Mouse (Mus musculus) liver, postnatal 0 days (tissue): ENCODE data around the gene Plk2. TPM values are rescaled to one million over a fixed set of nuclear protein-coding genes. Genes with fewer than 3 reads are reported as not detected.
A peak's percentile ranks its signal among the peaks of the same experiment; 100 is the strongest.

Experiments
- ATAC-seq: fragments of 200-750 bp; cut with Nextera tagmentation; 2 replicates; pipeline ENCODE4 v1.8.0; 2017; ENCODE audit warnings: mild to moderate bottlenecking, moderate library complexity
- DNase-seq: peaks from one replicate; pipeline ENCODE4 v3.0.0-alpha.2; 2016
- H3K27ac ChIP-seq: fragments of 300-500 bp; sonication (generic); 2 replicates; pipeline ENCODE4 v1.5.1; 2014; ENCODE audit warnings: antibody characterized with exemption, moderate library complexity, mild to moderate bottlenecking, low read depth
- H3K27me3 ChIP-seq: fragments of 300-500 bp; sonication (generic); 2 replicates; pipeline ENCODE4 v1.6.1; 2014; ENCODE audit warnings: low read length, control low read depth, mixed read lengths; ENCODE audit not compliant: insufficient read depth
- H3K36me3 ChIP-seq: fragments of 300-500 bp; sonication (generic); replicated peaks from 2 replicates; pipeline ENCODE4 v1.6.1; 2014; ENCODE audit warnings: mild to moderate bottlenecking, control low read depth, low read length, moderate library complexity, mixed read lengths; ENCODE audit not compliant: insufficient read depth
- H3K4me1 ChIP-seq: fragments of 300-500 bp; sonication (generic); 2 replicates; pipeline ENCODE4 v1.6.1; 2014; ENCODE audit warnings: antibody characterized with exemption, mild to moderate bottlenecking, control low read depth; ENCODE audit not compliant: insufficient read depth
- H3K4me2 ChIP-seq: fragments of 300-500 bp; sonication (generic); 2 replicates; pipeline ENCODE4 v1.6.1; 2014; ENCODE audit warnings: low read depth, mild to moderate bottlenecking, low read length, moderate library complexity, mixed read lengths
- H3K4me3 ChIP-seq: fragments of 300-500 bp; sonication (generic); 2 replicates; pipeline ENCODE4 v1.5.1; 2014; ENCODE audit warnings: low read depth, low read length
- H3K9ac ChIP-seq: fragments of 300-500 bp; sonication (generic); replicated peaks from 2 replicates; pipeline ENCODE4 v1.6.1; 2014; ENCODE audit warnings: mild to moderate bottlenecking, moderate library complexity
- H3K9me3 ChIP-seq: fragments of 300-500 bp; sonication (generic); 2 replicates; pipeline ENCODE4 v1.6.1; 2016; ENCODE audit warnings: mild to moderate bottlenecking, control low read depth, low read length, mixed read lengths
- CTCF ChIP-seq: sonication (generic); IDR thresholded peaks from 2 replicates; pipeline ENCODE4 v1.5.1; 2016; ENCODE audit warnings: antibody characterized with exemption, low read depth
- EP300 ChIP-seq: IDR thresholded peaks from 2 replicates; pipeline ENCODE4 v1.6.1; 2016; ENCODE audit warnings: antibody characterized with exemption, low read depth, mild to moderate bottlenecking
- WGBS: fragments of 180-500 bp; shearing (Covaris S2); extraction: QIAGEN DNeasy Blood & Tissue Kit; methylation state at CpG from one replicate; pipeline ENCODE4 v1.1.7; 2014; ENCODE audit not compliant: insufficient replicate concordance; 5-methylcytosine and 5-hydroxymethylcytosine counted together
- polyA plus RNA-seq: library from polyadenylated mRNA; unstranded; fragments of >200 nt; fragmentation: Nextera tagmentation; extraction: Ambion mirVana; gene quantifications from 2 replicates; pipeline ENCODE4 v1.2.1, GENCODE M21; 2015

The Plk2 gene
- 8.4 and 9.6 TPM in 2 replicates for polyA plus RNA-seq

DNA sequence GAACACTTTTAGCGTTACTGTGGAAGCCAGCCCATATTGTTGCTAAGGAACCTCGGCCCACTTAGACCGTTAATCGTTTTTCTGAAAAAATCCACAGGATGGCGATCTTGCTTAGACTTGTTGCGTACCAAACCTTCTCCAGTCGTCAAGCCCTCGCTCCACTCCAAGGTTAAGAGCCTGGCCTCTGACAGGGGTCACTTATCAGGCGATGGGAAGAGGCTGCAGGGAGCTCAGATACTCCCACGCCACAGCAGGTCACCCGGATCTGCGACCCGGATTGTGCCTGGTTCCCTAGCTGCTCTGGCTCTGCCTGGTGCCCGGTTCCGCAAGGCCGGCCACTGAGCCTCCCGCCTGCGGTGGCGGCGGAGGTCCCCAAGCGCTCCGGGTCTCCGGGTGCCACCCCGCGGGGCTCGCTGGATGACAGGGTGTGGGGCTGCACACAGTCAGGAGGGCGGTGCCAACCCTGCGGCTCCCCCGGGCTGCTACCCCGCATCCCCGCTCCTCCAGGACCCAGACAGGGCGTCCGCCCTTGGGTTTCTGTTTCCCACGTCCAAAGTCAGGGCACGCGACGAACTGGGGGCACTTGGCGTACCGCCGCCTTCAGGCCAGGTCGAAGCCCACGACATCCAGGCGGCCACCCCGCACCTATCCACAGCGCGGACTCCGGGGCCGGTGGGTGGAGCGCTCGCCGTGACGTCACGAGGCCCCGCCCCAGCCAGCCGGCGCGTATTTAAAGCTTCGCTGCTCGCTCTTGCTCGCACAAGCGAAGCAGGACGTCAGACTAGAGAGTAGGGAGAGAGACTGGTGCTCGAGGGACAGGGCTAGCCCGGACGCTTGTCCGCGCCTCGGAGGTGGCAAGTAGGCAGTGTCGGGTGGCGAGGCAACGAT, at the start of gene Plk2:
Plk2 (plus strand) TSS at position 756 of the 888 bp plus-strand sequence.
- H3K27me3 ChIP-seq = peaks cover 8% of the 10 kb centered on the region; the same call in 1 of the 2 replicates

DNA sequence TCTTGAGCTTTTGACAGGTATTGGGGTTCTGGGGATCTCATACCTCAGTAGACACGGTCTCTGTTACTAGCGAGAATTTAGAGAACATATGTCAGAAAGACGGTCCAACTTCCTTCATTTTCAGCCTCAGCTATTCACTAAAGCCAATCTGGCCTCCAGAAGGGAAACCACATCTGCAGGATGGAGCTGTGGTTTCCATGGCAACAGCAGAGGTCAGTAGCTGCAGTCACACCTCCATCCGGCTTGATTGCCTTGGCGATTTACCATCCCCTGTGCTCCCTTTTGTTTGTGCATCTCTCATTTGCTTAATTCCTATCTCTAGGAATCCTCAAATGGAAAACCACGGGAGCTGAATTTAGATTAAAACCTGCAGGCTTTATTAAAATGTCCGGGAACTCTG, 48.1 kb upstream of the Plk2 start:
- no peak overlapping the region for H3K9ac ChIP-seq
- ATAC-seq = no peak
- no peak overlapping the region for H3K4me3 ChIP-seq
- H3K36me3 ChIP-seq = no peaks in the 10 kb centered on the region
- DNase-seq = no peak
- no peaks in the 10 kb centered on the region for H3K4me1 ChIP-seq
- no peaks in the 10 kb centered on the region for H3K9me3 ChIP-seq
- H3K27me3 ChIP-seq = no peaks in the 10 kb centered on the region
- WGBS = 29% methylated on average over 7 of the region's 7 CpGs
- no peak overlapping the region for H3K27ac ChIP-seq
- TF ChIP-seq CTCF (no peak), EP300 (no peak)
- no peak overlapping the region for H3K4me2 ChIP-seq

More for the DNA sequence above, at the start of gene Plk2:
- Histone ChIP-seq H3K9me3 (no peaks in the 10 kb centered on the region), H3K36me3 (peaks cover 18% of the 10 kb centered on the region), H3K4me2 (peak within 1 kb of the TSS; percentile 95), H3K9ac (peak within 1 kb of the TSS; percentile 80), H3K27ac (peak within 1 kb of the TSS; percentile 90), H3K4me3 (peak within 1 kb of the TSS; percentile 78), H3K4me1 (no peaks in the 10 kb centered on the region)
- ATAC-seq (peak; percentile 91), DNase-seq (peak; percentile 93)
- under 1% methylated on average over 67 of the region's 71 CpGs for WGBS
- TF ChIP-seq EP300 (no peak), CTCF (peak; percentile 74)

DNA sequence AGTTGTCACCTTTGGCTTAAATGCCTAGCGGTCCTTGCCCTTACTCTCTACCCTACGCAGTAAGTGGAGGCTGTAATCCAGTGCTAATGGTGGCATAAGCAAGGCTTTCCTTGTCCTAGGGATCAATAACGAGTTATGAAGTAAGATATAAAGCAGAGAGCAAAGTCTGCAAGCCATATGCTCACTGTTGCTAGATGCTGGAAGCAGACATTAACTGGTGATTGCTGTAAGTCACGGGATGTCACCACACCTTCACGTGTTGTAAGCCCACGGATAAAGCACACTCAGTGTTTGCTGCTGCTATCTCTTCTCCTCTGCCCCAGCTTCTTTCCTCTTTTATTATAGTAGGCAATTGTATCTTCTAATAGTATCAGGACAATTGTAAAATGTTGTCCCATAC, 43.8 kb upstream of the Plk2 start:
- no peaks in the 10 kb centered on the region for H3K27me3 ChIP-seq
- ATAC-seq = no peak
- WGBS = 64% methylated on average over 6 of the region's 6 CpGs
- H3K9me3 ChIP-seq = no peaks in the 10 kb centered on the region
- no peaks in the 10 kb centered on the region for H3K36me3 ChIP-seq
- H3K4me2 ChIP-seq = no peak overlapping the region
- H3K4me3 ChIP-seq = no peak overlapping the region
- no peak overlapping the region for H3K9ac ChIP-seq
- no peaks in the 10 kb centered on the region for H3K4me1 ChIP-seq
- H3K27ac ChIP-seq = no peak overlapping the region
- TF ChIP-seq EP300 = no peak
- DNase-seq = no peak

DNA sequence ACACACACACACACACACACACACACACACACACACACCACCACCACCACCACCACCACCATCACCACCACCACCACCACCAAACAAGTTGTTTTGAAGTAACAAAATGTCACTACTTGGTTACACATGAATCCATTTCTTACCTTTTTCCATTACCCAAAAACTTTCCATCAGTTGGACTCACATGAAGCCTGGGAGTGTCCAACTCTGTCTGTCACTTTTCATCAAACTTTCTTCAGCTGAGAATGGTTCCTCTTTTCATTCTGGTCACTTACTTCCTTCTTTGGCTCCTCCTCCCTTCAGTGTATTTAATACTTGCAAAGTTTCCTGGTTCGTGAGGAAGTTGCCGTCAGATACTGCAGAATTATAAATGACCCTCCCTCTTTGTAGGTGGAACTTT, 37.9 kb upstream of the Plk2 start, which contains the start of gene Gapt:
Gapt (minus strand) TSS at position 259 of the 400 bp plus-strand sequence.
- H3K27ac ChIP-seq = no peak within 1 kb of the TSS
- no peak within 1 kb of the TSS; the same call in 1 of the 2 replicates for H3K9ac ChIP-seq
- WGBS = 31% methylated on average over 2 of the region's 2 CpGs
- H3K4me1 ChIP-seq = no peaks in the 10 kb centered on the region
- peak within 1 kb of the TSS; percentile 1; the same call in 1 of the 2 replicates for H3K4me3 ChIP-seq
- H3K36me3 ChIP-seq = no peaks in the 10 kb centered on the region
- no peaks in the 10 kb centered on the region for H3K9me3 ChIP-seq
- H3K4me2 ChIP-seq = peak within 1 kb of the TSS; percentile 14
- H3K27me3 ChIP-seq = no peaks in the 10 kb centered on the region
- DNase-seq (no peak), ATAC-seq (no peak)
- no peak for TF ChIP-seq CTCF
- no peak for TF ChIP-seq EP300

DNA sequence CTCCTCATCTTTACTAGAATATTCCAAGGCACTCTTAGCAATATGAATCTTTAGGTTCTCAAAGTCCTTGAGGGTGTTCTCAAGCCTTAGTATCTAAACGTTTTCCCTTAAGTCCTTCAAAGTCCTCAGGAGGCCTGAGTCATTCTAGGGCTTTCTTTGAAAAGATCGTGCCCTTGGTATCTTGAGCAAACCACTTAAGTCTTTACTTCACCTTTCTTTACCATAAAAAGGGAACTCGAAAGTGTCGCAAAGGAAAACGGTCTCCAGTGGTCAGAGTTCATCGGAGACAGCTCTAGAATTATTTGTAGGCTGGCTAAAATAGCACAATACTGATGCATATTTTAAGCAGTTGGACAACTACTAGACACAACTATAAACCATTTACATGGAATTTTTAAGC, 31.1 kb upstream of the Plk2 start:
- H3K27me3 ChIP-seq = no peaks in the 10 kb centered on the region
- no peak overlapping the region for H3K4me2 ChIP-seq
- H3K9me3 ChIP-seq = no peaks in the 10 kb centered on the region
- WGBS = 35% methylated on average over 6 of the region's 6 CpGs
- DNase-seq = no peak
- TF ChIP-seq EP300 = no peak
- no peak for TF ChIP-seq CTCF
- no peaks in the 10 kb centered on the region for H3K36me3 ChIP-seq
- H3K4me3 ChIP-seq = no peak overlapping the region
- H3K9ac ChIP-seq = no peak overlapping the region
- ATAC-seq = 0 out of 2 replicates have a peak, but pooled peaks have one; percentile 28
- peak overlapping the region; percentile 55; the same call in 1 of the 2 replicates for H3K27ac ChIP-seq
- no peaks in the 10 kb centered on the region for H3K4me1 ChIP-seq

DNA sequence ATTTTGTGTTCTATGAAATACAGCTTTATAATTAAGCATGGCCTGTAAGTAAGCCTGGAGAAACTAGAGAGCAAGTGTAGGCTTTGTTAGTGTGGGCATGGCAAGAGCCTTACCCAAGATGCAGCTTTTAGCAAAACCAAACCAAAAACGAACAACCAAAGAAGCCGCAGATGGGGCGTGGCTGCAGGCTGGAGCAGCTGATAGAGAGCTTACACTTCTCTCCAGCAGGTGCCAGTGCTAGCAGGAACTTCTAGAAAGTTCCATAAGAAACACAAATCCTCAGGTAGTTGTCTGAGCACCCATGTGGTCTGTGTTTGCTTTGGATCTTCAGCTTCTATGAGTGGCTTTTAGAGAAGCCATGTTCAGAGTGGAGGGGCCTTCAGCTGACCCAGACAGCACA, 28.4 kb upstream of the Plk2 start:
- Histone ChIP-seq H3K27ac (no peak overlapping the region), H3K4me1 (no peaks in the 10 kb centered on the region), H3K27me3 (no peaks in the 10 kb centered on the region), H3K4me2 (no peak overlapping the region), H3K36me3 (no peaks in the 10 kb centered on the region), H3K4me3 (no peak overlapping the region), H3K9me3 (no peaks in the 10 kb centered on the region), H3K9ac (no peak overlapping the region)
- ATAC-seq (peak; percentile 51), DNase-seq (no peak)
- peak; percentile 20; the same call in 1 of the 2 replicates for TF ChIP-seq CTCF
- no peak for TF ChIP-seq EP300
- WGBS = 59% methylated on average over 3 of the region's 3 CpGs
